Mouse (Mus musculus) CH12.LX (cell line): Measurements from ENCODE around the gene Dhx37.
A peak's percentile ranks its signal among the peaks of the same experiment; 100 is the strongest.

Experiments
- CTCF ChIP-seq, 2 experiments: IDR thresholded peaks in 1 of 2; conservative IDR thresholded peaks in 1 of 2; 2 replicates each; pipeline ENCODE4 v1.5.1; 2011 to 2012; ENCODE audit warnings: low read depth in 2 of 2, low read length in 2 of 2, improper control_type of control experiment in 1 of 2, inconsistent platforms in 1 of 2, mild to moderate bottlenecking in 1 of 2, moderate library complexity in 1 of 2
- EP300 ChIP-seq: IDR thresholded peaks from 2 replicates; pipeline ENCODE4 v1.6.1; 2011; ENCODE audit warnings: low read length, improper control_type of control experiment
- HCFC1 ChIP-seq: IDR thresholded peaks from 2 replicates; pipeline ENCODE4 v1.6.1; 2012; ENCODE audit warnings: low read depth, mild to moderate bottlenecking, inconsistent platforms, low read length, improper control_type of control experiment
- JUND ChIP-seq: conservative IDR thresholded peaks from 2 replicates; pipeline ENCODE4 v1.6.1; 2011; ENCODE audit warnings: low read depth, low read length, improper control_type of control experiment
- MAFK ChIP-seq: IDR thresholded peaks from 2 replicates; pipeline ENCODE4 v1.6.1; 2011; ENCODE audit warnings: low read length, improper control_type of control experiment; ENCODE audit not compliant: insufficient replicate concordance
- MAX ChIP-seq: IDR thresholded peaks from 2 replicates; pipeline ENCODE4 v1.6.1; 2011; ENCODE audit warnings: low read length, improper control_type of control experiment
- MEF2A ChIP-seq: IDR thresholded peaks from 2 replicates; pipeline ENCODE4 v1.6.1; 2014; ENCODE audit warnings: low read depth, mild to moderate bottlenecking, inconsistent platforms, low read length, improper control_type of control experiment, borderline replicate concordance
- NELFE ChIP-seq: IDR thresholded peaks from 2 replicates; pipeline ENCODE4 v1.6.1; 2011; ENCODE audit warnings: low read depth, low read length, improper control_type of control experiment
- POLR2A ChIP-seq: IDR thresholded peaks from 2 replicates; pipeline ENCODE4 v1.6.1; 2011; ENCODE audit warnings: low read depth, mild to moderate bottlenecking, improper control_type of control experiment, low read length
- POLR2AphosphoS2 ChIP-seq: IDR thresholded peaks from 2 replicates; pipeline ENCODE4 v1.6.1; 2011; ENCODE audit warnings: low read depth, low read length, improper control_type of control experiment
- SIN3A ChIP-seq: IDR thresholded peaks from 2 replicates; pipeline ENCODE4 v1.6.1; 2012; ENCODE audit warnings: low read length, improper control_type of control experiment, inconsistent platforms
- UBTF ChIP-seq: IDR thresholded peaks from 2 replicates; pipeline ENCODE4 v1.6.1; 2012; ENCODE audit warnings: low read depth, mild to moderate bottlenecking, inconsistent platforms, low read length, improper control_type of control experiment, moderate library complexity
- USF1 ChIP-seq: IDR thresholded peaks from 2 replicates; pipeline ENCODE4 v1.6.1; 2014; ENCODE audit warnings: low read depth, mild to moderate bottlenecking, inconsistent platforms, low read length, improper control_type of control experiment

- TF ChIP-seq CTCF (conservative IDR thresholded peaks at IDR 0.05 in 1 of 2, IDR thresholded peaks at IDR 0.05 in 1 of 2; ENCODE audit: low read depth in 2 of 2, low read length in 2 of 2) (no peak), UBTF (no peak), EP300 (no peak), MAX (no peak), JUND (no peak), USF1 (no peak), NELFE (peak; percentile 73), POLR2A (peak; percentile 70; the same call in 1 of the 2 replicates), POLR2AphosphoS2 (no peak), HCFC1 (no peak), SIN3A (peak; percentile 72; the same call in 1 of the 2 replicates), MAFK (no peak), MEF2A (no peak)
These were observed 7.6 kb upstream of the Dhx37 start, which contains the start of gene Bri3bp for GRCm38 (mm10) chr5:125441234-125442114.
